8 mouse cellular contexts compared by ENCODE assay signal in the genomic region with DNA sequence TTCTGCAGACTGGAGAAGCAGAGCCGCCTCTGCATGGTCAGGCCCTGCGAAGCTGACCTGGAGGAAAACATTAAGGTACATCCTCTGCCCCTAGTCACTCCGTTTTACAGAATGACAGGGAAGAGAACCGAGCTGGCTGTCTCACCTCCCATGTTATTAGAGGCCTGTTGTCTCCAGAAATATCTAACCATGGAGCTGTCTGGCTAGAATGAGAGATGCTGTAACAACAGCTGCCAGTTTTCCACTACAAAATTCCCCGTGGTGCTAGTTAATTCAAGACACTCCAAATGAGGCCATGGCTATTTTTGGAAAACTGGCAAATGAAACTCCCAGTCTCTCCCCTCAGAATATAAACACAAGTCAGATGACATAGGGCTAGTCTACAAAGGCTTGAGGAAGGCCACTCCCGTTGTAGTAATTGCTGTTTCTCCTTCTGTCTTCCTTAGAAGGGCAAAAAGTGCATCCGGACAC. TPM values are rescaled to one million over a fixed set of nuclear protein-coding genes. Genes with fewer than 3 reads are reported as not detected.
A peak's percentile ranks its signal among the peaks of the same experiment; 100 is the strongest.
DNase-seq lines count a peak whose midpoint lies in the region; ATAC-seq and TF ChIP-seq lines count a peak whose summit lies in the region.

No protein-coding gene starts in this region.

- peaks cover 50% of the 10 kb centered on the region for H3K4me1 ChIP-seq in midbrain, embryonic 10.5 days
- 0 out of 2 replicates have a peak, but pooled peaks cover 7% of the 10 kb centered on the region for H3K4me1 ChIP-seq in midbrain, embryonic 16.5 days (ENCODE audit: control insufficient read depth, insufficient read depth, low read length)
- no peaks in the 10 kb centered on the region; the same call in 1 of the 2 replicates for H3K4me1 ChIP-seq in intestine, postnatal 0 days (replicated peaks; ENCODE audit: control insufficient read depth, insufficient read depth, low read length)
- peaks cover 5% of the 10 kb centered on the region; the same call in 1 of the 2 replicates for H3K4me1 ChIP-seq in neural tube, embryonic 14.5 days (ENCODE audit: control insufficient read depth, insufficient read depth, low read length)

- no peak for DNase-seq in midbrain, embryonic 10.5 days (ENCODE audit: low spot score)
- peak; percentile 97 for DNase-seq in heart, adult 11 months
- DNase-seq in adrenal gland, postnatal 36 days = no peak
- DNase-seq in spleen, adult 18-20 months = no peak
- DNase-seq in kidney, postnatal 4 days = no peak

- no peak overlapping the region for H3K4me2 ChIP-seq in midbrain, embryonic 16.5 days (ENCODE audit: low read length)
- H3K4me2 ChIP-seq in intestine, postnatal 0 days (replicated peaks; ENCODE audit: low read depth) = peak overlapping the region; percentile 90
- peak overlapping the region; percentile 4; the same call in 1 of the 2 replicates for H3K4me2 ChIP-seq in neural tube, embryonic 14.5 days (ENCODE audit: low read depth, low read length)

- 73% methylated on average over 7 of the region's 7 CpGs for WGBS in midbrain, embryonic 10.5 days
- 61% methylated on average over 7 of the region's 7 CpGs for WGBS in midbrain, embryonic 16.5 days
- WGBS in intestine, postnatal 0 days = 58% methylated on average over 7 of the region's 7 CpGs
- WGBS in neural tube, embryonic 14.5 days = 68% methylated on average over 7 of the region's 7 CpGs

- no peak for TF ChIP-seq CTCF in intestine, postnatal 0 days (IDR thresholded peaks at IDR 0.05; ENCODE audit: low read depth)

- peaks cover 16% of the 10 kb centered on the region for H3K36me3 ChIP-seq in midbrain, embryonic 10.5 days
- H3K36me3 ChIP-seq in midbrain, embryonic 16.5 days (ENCODE audit: control insufficient read depth, insufficient read depth, low read length) = no peaks in the 10 kb centered on the region
- no peaks in the 10 kb centered on the region for H3K36me3 ChIP-seq in intestine, postnatal 0 days (ENCODE audit: control insufficient read depth, insufficient read depth)
- H3K36me3 ChIP-seq in neural tube, embryonic 14.5 days (ENCODE audit: control insufficient read depth, insufficient read depth, low read length) = no peaks in the 10 kb centered on the region

- no peak for ATAC-seq in midbrain, embryonic 16.5 days
- ATAC-seq in intestine, postnatal 0 days = no peak
- no peak for ATAC-seq in neural tube, embryonic 14.5 days (ENCODE audit: low read depth)

- peak overlapping the region; percentile 96; the same call in 1 of the 2 replicates for H3K27ac ChIP-seq in midbrain, embryonic 10.5 days (replicated peaks)
- no peak overlapping the region for H3K27ac ChIP-seq in midbrain, embryonic 16.5 days (ENCODE audit: low read length)
- peak overlapping the region; percentile 54; the same call in 1 of the 2 replicates for H3K27ac ChIP-seq in intestine, postnatal 0 days (ENCODE audit: low read depth, low read length)
- H3K27ac ChIP-seq in neural tube, embryonic 14.5 days (ENCODE audit: low read depth, low read length) = no peak overlapping the region

- H3K9me3 ChIP-seq in midbrain, embryonic 10.5 days (replicated peaks) = no peaks in the 10 kb centered on the region
- H3K9me3 ChIP-seq in midbrain, embryonic 16.5 days (replicated peaks; ENCODE audit: control insufficient read depth, low read length, poor library complexity, severe bottlenecking) = no peaks in the 10 kb centered on the region
- no peaks in the 10 kb centered on the region for H3K9me3 ChIP-seq in intestine, postnatal 0 days (ENCODE audit: control insufficient read depth)
- H3K9me3 ChIP-seq in neural tube, embryonic 14.5 days (ENCODE audit: control insufficient read depth, low read length) = no peaks in the 10 kb centered on the region

- H3K9ac ChIP-seq in midbrain, embryonic 16.5 days (ENCODE audit: low read depth, low read length) = no peak overlapping the region
- no peak overlapping the region for H3K9ac ChIP-seq in intestine, postnatal 0 days (ENCODE audit: low read depth, low read length)
- no peak overlapping the region for H3K9ac ChIP-seq in neural tube, embryonic 14.5 days (replicated peaks; ENCODE audit: low read depth, low read length)

- H3K27me3 ChIP-seq in midbrain, embryonic 10.5 days (ENCODE audit: low read depth, poor library complexity, severe bottlenecking) = no peaks in the 10 kb centered on the region
- no peaks in the 10 kb centered on the region; the same call in 1 of the 2 replicates for H3K27me3 ChIP-seq in midbrain, embryonic 16.5 days (ENCODE audit: control insufficient read depth, insufficient read depth, low read depth, low read length)
- H3K27me3 ChIP-seq in intestine, postnatal 0 days (replicated peaks; ENCODE audit: control insufficient read depth, insufficient read depth, low read length) = no peaks in the 10 kb centered on the region
- no peaks in the 10 kb centered on the region for H3K27me3 ChIP-seq in neural tube, embryonic 14.5 days (ENCODE audit: control insufficient read depth, insufficient read depth, low read length)

- H3K4me3 ChIP-seq in midbrain, embryonic 10.5 days = peak overlapping the region; percentile 79
- H3K4me3 ChIP-seq in midbrain, embryonic 16.5 days (ENCODE audit: low read depth, low read length) = no peak overlapping the region
- H3K4me3 ChIP-seq in intestine, postnatal 0 days (ENCODE audit: low read depth, low read length) = peak overlapping the region; percentile 71
- H3K4me3 ChIP-seq in neural tube, embryonic 14.5 days (ENCODE audit: low read depth, low read length) = no peak overlapping the region

RNA-seq across cellular contexts. Expression of a gene that starts 1.7 kb away (rescaled TPM):
- polyA plus RNA-seq in midbrain, embryonic 10.5 days (2016; fragmentation: Nextera tagmentation; extraction: Ambion mirVana) = 7.1 and 10.3 TPM in 2 replicates
- 2.0 and 3.6 TPM in 2 replicates for polyA plus RNA-seq in midbrain, embryonic 16.5 days (2015; fragmentation: Nextera tagmentation; extraction: Ambion mirVana)
- 7.8 and 10.2 TPM in 2 replicates for polyA plus RNA-seq in intestine, postnatal 0 days (2015; fragmentation: Nextera tagmentation; extraction: Ambion mirVana)
- polyA plus RNA-seq in neural tube, embryonic 14.5 days (2014; fragmentation: Nextera tagmentation; extraction: Ambion mirVana) = 0.84 and 1.6 TPM in 2 replicates
- 10 to 100 TPM; 53.2 to 57.8 TPM for total RNA-seq in adrenal gland, postnatal 36 days (2021)

Comparison
In these comparisons a context has a peak if more than half of its experiments do, and no peak if none do; other contexts are left out.
1. H3K27ac ChIP-seq: peak in midbrain, embryonic 10.5 days (single experiment) and intestine, postnatal 0 days (single experiment); none in midbrain, embryonic 16.5 days (single experiment) and neural tube, embryonic 14.5 days (single experiment).
2. H3K4me3 ChIP-seq: peak in midbrain, embryonic 10.5 days (single experiment) and intestine, postnatal 0 days (single experiment); none in midbrain, embryonic 16.5 days (single experiment) and neural tube, embryonic 14.5 days (single experiment).